Mouse (Mus musculus) heart, adult 8-10 months (tissue): ENCODE results near the gene Cd7. TPM values are rescaled to one million over a fixed set of nuclear protein-coding genes. Genes with fewer than 3 reads are reported as not detected.
"Not testable (repeated sequence)": the region's sequence is repeated elsewhere in the genome, so short reads cannot be mapped to it uniquely, and the experiment has no call there.

Source experiments
- DNase-seq: peaks from one replicate; pipeline ENCODE4 v3.0.0; 2022; ENCODE audit warnings: low spot score
- total RNA-seq, 4 experiments: library from RNA; stranded (reverse); gene quantifications; 2 replicates each; pipeline ENCODE4 v1.2.4; 2022

The Cd7 gene
- under 1 TPM in 2 of 4 experiments, not detected in 2; 0.37 to 0.49 TPM for total RNA-seq

DNA sequence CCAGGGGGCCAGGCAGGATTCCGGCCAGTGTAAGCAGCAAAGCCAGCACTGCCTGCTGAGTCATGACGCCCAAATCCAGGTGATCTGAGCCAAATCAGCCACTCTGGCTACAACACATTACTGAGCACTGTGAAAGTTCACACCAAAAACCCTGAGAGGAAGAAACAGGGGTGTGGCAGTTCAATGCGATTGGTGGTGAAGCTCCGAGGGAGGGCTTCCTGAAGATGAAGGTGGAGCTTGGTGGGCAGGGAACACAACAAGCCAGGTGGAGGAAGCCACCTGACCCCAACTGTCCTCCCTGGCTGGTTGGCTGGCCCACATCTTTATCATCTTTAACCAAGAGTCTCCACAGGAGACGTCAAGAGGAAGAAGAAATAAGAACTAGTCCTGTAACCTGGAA lies at the start of gene Cd7:
TSS of gene Cd7 (minus strand) at position 117 of the 400 bp plus-strand sequence.
- no peak for DNase-seq

DNA sequence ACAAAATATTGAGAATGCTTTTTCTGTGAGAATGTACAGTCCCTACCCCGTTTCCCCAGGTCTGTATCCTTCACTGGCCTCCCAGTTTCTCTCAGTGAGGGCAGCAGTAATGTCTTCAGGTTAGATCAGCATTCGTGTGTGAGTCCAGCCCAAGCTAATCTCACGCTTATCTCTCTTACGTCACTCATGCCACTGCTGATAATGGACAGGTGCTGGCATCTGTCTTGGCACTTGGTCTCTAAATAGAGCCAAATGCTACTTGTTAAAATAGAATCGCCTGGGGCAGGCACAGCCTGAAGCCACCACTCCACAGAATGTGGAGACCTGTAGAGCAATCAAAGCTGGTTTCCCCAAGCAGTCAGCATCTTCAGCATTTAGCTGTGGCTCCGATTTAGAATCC lies 49.8 kb upstream of the Cd7 start:
- no peak for DNase-seq

DNA sequence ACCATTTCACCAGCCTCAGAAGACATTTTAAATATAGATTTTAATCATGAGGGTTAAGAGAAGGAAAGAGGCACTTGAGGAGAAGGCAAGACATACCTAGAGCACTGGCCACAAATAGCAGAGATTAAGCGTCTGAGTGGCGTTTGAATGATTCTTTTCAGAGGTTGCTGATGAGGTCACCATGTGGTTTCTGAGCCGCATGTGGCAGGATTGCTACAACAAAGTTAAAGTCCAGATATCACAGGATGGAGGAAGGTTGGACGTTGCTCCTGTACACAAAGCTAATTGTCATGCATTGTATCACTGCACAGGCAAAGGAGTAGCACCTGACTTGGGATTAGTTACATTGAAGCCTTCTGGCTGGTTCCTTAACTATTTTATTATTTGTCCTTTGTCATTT lies 47.1 kb upstream of the Cd7 start:
- no peak for DNase-seq

DNA sequence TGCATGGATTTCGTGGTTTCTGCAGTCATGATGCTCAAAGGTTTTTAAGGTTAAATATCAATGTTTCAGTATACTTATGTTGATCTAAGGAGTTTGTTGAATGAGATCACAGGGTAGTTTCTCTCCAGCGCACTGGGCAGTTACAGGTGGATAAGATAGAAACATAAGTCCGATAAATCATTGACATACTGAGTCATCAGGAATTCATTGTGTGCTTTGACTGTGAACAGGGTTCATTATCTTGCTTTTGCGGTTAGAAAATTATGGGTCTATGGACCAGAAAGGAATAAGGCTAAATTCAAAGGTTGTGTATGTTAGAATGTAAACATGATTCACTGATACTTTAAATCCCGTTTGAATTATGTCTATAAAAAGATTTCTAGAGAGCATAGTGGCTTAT lies 46.0 kb upstream of the Cd7 start:
- DNase-seq: no peak

DNA sequence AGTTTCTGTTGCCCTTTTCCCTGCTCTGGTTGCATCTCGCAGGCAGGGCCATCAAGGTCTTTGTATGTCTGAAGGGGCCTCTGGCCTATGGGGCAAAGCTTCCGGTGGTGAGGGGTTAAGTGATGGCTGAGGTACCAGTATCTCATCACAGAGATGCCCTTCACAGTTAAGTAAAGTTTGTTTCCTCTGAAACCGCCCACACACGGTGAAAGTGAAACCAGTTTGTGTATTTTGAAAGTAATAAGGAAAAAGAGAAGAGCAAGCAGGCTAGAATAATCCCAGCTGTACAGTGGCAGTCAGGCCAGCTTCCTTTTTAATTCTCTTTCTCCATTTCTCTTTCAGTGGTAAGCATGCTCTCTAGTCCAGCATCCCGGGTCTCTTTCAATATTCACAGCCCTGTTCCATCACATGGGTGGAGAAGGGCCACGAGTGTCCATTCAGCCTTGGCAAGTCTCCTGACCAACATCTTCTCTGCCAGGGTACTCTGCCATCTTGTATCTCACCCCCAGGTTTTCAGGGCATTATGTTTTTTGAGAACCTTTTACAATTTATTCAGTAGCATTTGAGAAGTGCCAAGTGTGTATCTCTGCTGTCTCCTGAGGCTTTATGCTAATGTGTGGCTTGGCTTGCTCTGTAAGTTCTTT lies 43.8 kb upstream of the Cd7 start:
- DNase-seq: peak; percentile 35

DNA sequence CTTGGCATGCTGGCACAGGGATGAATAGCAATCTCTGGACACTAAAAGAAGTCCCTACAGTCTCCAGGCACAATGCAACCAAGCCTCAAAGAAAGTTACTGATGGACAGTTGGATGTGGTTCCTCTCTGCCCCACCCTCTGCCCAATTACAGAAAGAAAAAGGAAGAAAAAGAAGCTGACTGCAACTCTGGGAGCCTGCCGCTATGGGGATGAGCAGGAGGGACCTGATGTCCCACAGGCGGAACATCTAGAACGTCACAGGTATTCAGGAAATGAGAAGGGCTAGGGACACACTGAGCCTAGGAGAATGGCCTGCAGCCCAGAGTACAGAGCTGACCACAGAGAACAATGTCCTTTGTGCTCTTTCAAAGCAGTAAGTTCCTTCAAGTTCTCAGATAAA lies 43.0 kb upstream of the Cd7 start:
- peak; percentile 8 for DNase-seq

DNA sequence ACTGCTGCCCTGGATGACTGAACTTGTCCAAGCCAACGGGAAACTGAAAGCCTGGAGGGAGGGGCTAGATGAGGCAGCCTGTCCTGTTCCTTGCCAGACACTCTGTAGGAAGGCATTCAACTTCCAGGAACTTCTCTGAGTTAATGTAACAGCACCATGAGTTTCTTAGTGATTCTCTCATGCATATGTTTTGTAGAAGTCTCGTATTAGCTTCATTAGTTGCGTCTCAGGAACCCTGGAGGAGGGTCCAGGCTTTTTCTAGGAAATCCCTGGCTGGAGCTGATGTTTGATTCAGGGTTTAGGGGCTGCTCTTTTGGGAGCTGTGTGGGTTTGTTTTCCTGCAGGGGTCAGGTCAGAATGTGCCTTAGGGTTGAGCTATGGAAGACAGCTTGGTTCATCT lies 41.9 kb upstream of the Cd7 start, which contains the start of gene Sectm1a:
TSS of gene Sectm1a (minus strand) at position 101 of the 400 bp plus-strand sequence.
- no peak for DNase-seq

DNA sequence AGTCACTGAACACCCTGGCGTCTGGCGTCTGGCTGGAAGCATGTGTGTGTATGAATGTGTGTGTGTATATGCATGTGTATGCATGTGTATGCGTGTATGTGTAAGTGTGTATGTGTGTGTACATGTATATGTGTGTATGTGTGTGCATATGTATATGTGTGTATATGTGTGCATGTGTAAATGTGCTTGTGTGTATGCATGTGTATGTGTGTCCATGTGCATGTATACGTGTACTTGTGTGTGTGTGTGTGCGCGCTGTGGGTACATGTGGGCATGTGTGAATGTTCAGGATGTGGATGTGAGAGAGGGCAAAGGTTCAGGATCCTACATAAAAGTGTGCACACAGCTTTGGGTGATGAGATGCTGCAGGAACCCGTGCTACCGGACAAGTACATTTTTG lies 41.1 kb upstream of the Cd7 start:
- DNase-seq: no peak

DNA sequence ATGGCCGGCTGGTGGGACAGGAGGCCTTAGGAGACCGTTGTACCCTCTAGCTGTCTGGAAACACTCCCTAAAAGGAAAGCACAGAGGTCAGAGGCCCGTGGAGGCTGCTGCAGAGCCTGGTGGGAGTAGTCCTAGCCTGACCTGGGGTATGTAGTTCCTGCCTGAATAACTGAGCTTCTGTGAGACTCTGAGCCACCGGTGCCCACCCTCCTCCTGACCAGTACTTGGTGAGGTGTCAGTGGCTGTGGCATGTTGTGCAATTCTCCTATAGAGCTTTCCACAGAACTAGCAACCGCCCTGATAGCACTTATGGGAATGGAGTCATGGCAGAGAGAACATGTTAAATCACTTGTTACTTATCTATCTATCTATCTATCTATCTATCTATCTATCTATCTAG lies 36.4 kb upstream of the Cd7 start:
- DNase-seq: no peak

DNA sequence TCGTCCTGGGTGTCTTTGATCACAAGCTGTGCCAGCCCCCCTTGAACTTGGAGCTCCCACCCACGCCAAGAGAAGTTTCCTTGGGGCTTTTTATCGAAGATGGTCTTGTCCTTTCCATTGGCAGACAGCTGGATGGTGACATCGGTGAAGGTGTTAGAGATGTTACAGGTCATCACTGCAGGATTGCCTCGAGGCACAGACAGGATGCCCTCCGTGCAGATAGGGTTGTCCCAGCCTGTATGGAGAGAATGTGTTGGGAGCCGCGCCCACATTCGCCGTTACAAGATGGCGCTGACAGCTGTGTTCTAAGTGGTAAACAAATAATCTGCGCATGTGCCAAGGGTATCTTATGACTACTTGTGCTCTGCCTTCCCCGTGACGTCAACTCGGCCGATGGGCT lies 30.4 kb upstream of the Cd7 start:
- not testable (repeated sequence) for DNase-seq

DNA sequence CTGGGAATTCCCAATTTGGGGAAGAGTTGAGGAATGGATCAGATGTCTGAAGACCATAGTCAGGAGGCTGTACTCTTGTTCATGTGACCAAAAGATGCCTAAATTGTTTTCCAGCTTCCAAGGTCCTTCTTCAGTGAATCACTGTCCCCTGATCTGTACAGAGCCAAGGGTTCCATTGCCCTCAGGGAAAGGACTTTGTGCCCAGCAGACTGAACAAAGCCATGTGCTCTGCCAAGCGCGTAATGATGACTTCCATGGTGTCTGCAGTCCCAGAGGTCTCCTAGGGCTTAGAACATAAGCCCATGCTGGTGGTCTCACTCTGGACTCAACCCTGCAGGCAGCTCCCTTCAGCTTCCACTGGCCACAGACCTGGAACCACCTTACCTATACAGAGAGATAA lies 28.7 kb upstream of the Cd7 start:
- DNase-seq: no peak

DNA sequence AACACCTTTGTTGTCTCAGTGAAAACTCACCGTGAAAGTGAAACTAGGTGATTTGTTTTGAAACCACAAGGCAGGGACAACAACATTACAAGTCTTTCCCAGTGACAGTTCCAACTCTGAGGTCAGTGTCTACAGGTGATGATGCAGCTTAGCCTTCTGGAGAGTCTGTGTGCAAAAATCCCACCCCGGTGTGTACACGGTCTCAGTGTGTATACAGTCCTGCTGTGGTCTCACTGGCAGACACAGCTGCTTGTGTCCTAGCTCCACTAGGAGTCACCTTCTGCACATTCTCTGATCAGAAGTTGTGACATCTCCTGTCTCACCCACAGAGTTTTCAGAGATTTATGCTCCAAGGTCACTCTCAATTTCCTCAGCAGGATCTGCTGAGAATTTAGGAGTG lies 25.0 kb upstream of the Cd7 start:
- no peak for DNase-seq

DNA sequence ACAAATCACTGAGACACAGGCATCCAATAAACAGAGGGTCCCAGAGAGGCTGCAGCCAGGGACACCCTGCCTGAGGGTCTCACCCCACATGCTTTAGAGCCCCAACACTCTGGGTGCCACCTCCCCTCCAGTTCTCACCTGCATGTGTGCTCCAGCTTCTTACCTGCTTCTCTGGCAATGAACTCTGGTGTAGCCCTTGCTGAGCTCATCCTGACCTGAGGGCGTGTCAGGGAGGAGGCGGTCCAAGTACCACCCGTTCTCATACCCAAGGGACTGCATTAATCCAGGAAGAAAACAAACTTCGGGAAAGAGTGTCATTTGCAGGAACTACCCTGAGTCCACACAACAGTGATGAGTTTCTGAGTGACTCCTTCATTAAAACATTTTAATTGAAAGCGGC lies 24.2 kb upstream of the Cd7 start, which contains the start of gene Sectm1b:
TSS of gene Sectm1b (minus strand) at position 191 of the 400 bp plus-strand sequence.
- DNase-seq: no peak

DNA sequence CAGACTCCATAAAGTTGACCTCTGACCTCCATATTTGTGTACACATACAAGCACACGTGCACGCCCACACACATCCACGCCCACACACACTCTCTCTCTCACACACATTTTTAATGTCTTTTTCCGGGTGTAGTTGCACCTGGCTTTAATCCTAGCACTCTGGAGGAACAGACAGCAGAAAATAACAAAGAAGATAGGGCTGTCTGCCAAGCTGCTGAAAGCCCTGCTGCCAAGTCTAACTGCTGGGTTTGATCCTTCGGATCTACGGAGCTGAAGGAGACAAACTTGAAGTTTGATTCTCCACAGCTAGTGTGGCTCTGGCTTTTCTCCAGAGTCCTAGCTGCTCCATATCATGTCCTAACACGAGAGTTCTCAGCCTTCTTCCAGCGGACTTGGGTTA lies 22.4 kb upstream of the Cd7 start:
- no peak for DNase-seq

DNA sequence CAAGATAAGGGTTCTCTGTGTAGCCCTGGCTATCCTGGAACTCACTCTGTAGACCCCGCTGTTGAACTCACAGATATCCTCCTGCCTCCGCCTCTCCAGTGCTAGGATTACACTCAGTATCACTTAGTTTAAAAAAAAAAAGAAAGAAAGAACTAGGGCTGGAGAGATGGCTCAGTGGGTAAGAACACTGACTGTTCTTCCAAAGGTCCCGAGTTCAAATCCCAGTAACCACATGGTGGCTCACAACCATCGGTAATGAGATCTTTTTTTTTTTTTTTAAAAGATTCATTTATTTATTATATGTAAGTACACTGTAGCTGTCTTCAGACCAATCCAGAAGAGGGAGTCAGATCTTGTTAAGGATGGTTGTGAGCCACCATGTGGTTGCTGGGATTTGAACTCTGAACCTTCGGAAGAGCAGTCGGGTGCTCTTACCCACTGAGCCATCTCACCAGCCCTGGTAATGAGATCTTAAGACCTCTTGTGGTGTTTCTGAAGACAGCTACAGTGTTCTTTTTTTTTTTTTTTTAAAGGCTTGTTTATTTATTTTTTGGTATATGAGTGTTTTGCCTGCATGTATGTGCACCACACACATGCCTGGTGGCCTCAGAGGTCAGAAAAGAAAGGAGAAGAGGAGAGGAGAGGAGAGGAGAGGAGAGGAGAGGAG lies 21.3 kb upstream of the Cd7 start:
- not testable (repeated sequence) for DNase-seq

DNA sequence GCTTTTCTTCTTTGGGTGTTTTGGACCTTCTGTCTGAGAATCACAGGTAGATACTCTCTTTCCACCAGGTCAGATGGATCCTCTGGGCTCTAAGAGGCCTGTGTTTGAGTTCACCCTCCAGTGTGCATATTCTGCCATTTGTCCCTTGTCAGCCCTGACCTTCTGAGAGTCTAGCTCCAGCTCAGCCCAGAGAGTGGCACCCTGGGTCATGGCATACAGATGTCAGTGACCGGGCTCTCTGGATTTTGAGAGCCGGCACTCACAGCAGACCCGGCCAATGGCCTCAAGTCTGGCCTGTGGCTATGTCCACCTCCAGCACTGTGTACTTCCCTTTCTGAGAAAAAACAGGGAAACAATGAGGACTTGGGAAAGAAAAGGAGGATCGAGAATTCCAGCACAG lies 20.3 kb upstream of the Cd7 start:
- DNase-seq: no peak

DNA sequence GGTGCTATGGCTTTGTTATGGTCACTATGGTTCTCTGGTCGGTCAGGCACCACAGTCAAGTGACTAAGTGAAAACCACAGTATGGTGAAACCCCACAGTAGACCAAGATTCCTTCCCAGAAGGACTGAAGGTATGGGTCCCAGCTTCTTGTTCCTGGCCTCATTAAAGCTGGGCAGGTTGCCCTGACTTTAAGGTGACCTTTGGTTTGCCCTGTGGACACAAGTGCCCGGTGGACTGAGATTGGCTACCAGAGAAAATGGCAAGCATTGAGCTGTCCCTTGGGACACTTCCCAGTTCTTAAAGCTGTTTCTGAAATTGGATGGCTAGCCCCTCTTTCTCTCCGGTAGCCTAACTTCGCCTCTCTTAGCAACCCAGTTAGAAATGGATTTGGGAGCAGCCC lies 19.7 kb upstream of the Cd7 start:
- no peak for DNase-seq

DNA sequence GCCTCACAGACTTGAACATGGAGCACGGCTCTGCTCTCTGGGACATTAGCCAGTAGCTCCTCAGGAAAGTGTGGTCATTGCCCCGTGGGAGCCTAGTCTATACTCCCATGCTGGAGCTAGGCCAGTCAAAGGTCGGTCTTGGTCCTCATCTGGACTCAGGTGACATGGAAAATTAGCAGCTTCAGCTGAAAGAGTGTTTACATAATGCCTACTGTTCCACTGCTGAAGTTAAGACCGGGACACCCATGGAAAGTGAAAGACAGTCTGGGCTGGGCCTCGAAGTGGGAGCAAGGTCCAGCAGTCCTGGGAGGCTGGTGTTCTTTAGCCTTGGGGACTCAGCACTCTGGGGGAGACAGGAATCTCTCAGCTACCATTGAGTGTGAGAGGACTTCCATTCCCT lies 18.9 kb upstream of the Cd7 start:
- no peak for DNase-seq

DNA sequence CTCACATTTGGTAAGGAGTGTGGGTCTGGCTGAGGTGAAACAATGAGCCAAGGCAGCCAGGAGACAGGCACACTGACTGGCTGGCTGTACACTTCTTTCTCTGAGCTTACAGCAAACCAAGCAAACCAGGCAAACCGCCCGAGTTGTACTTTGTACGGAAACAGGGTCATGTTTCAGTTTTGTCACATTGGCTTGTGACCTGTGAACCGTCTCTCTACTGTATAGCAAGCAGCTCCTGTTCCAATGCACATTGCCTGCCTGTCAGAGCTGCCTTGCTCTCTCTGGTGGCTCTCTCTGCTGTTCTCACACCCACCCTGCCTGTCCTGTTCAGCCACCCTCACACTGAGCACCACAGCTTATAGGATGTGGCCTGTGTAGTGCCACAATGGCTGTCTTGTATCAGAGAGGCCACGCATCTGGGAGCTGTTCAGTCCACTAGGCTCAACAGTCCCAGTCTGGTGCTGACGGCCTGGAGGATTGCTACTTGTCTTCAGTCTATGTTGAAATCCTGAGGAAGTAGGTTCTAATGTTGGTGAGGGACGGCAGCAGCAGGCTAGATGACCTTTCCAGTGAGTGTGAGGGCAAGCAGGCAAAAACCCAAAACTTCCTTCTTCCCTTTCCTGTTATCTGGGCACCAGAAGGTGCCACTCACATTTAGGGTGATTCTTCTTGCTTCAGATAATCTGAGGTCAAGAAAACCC lies 17.5 kb upstream of the Cd7 start:
- DNase-seq: no peak

DNA sequence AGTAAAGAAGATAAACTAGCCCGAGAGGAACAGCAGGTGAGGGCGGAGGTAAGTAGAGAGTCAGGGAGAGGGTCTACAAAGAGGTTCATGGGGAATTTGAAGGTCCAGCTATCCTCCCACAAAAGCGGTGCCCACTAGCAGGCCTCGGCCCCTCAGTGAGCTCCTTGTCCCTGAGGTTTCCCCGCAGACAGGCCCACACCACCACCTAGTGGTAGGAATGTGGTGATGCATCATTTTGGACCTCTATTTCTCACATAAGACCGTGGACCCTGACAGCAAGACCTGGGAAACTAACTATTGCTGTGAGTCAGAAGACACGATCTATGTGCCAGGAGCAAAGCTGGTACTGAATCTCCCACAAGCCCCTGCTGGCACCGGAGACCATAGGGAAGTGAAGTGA lies 14.3 kb upstream of the Cd7 start:
- peak; percentile 75 for DNase-seq

DNA sequence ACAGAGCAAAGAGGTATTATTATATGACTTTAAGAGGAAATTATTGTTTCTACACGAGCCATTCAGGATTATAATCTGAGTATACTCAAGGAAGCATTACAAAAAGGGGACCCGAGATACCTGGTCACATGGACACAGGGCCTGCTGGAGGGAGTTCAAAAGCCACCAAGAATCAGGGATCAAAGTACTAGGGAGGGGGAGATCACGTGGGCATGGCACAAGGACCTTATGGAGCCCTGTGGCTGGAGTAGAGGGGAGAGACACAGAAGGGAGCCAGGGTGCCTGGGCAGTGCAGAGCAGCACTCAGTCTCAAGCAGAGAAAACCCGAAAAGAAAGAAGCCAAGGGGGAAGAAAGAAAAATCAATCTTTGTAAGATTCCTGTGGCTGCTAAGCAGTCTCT lies 13.2 kb upstream of the Cd7 start:
- DNase-seq: no peak

DNA sequence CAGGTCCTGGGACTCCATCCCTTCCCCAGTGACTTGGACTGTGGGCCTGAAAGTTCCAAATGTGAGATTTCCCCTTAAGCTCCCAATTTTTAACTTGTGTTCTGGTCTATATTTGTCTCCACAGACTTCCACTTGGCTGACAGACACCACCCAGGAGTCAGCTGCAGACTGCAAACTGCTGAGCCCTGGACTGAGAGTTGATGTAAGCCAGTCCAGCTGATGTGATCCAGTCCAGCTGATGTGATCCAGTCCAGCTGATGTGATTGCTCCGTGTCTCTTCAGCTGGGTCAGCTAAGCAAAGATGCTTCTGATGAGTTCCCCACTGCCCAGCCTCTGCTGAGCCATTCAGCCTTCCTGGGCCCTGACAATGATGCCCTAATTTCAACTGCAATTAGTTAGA lies 12.6 kb upstream of the Cd7 start:
- peak; percentile 10 for DNase-seq

DNA sequence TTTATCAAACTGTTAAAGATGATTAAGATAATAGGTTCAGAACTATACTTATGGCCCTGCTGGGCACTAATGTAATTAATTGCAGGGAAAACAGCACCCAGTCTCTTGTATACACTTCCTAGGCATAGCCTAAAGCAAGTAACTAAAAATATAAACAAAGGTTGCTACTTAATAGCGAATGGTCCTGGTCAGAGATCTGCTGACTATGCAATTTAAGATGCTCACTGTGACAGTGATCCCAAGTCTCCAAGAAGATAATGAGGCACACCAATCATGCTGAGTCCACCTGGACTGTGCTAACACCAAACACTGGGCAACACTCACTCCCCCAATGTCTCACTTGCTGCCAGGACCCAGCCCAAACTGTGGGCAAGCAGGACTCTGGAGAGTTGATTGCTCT lies 10.6 kb upstream of the Cd7 start:
- DNase-seq: no peak
